Mouse (Mus musculus) stomach, embryonic 16.5 days (tissue): ENCODE data around the gene Itm2c. TPM values are rescaled to one million over a fixed set of nuclear protein-coding genes. Genes with fewer than 3 reads are reported as not detected.

Experiments
- ATAC-seq: fragments of 200-750 bp; cut with Nextera tagmentation; 2 replicates; pipeline ENCODE4 v1.8.0; 2017; ENCODE audit warnings: moderate number of reproducible peaks, moderate TSS enrichment; ENCODE audit not compliant: insufficient read depth, low FRiP score
- H3K27ac ChIP-seq: fragments of 300-500 bp; sonication (generic); 2 replicates; pipeline ENCODE4 v1.5.1; 2014; ENCODE audit warnings: low read length
- H3K27me3 ChIP-seq: fragments of 300-500 bp; sonication (generic); 2 replicates; pipeline ENCODE4 v1.6.1; 2014; ENCODE audit warnings: low read length, control low read depth, mixed read lengths; ENCODE audit not compliant: control insufficient read depth, insufficient read depth
- H3K36me3 ChIP-seq: fragments of 300-500 bp; sonication (generic); 2 replicates; pipeline ENCODE4 v1.6.1; 2014; ENCODE audit warnings: low read length; ENCODE audit not compliant: control insufficient read depth, insufficient read depth
- H3K4me1 ChIP-seq: fragments of 300-500 bp; sonication (generic); 2 replicates; pipeline ENCODE4 v1.6.1; 2014; ENCODE audit warnings: low read length, control low read depth, mixed read lengths; ENCODE audit not compliant: control insufficient read depth, insufficient read depth
- H3K4me2 ChIP-seq: fragments of 300-500 bp; sonication (generic); 2 replicates; pipeline ENCODE4 v1.6.1; 2014; ENCODE audit warnings: low read depth, low read length, mixed read lengths
- H3K4me3 ChIP-seq: fragments of 300-500 bp; sonication (generic); replicated peaks from 2 replicates; pipeline ENCODE4 v1.5.1; 2014; ENCODE audit warnings: mild to moderate bottlenecking, low read length
- H3K9ac ChIP-seq: fragments of 300-500 bp; sonication (generic); 2 replicates; pipeline ENCODE4 v1.6.1; 2014; ENCODE audit warnings: low read length
- H3K9me3 ChIP-seq: fragments of 300-500 bp; sonication (generic); replicated peaks from 2 replicates; pipeline ENCODE4 v1.6.1; 2016; ENCODE audit warnings: low read length, control low read depth; ENCODE audit not compliant: control insufficient read depth
- WGBS: fragments of 180-500 bp; shearing (Covaris S2); extraction: QIAGEN DNeasy Blood & Tissue Kit; methylation state at CpG from one replicate; pipeline ENCODE4 v1.1.7; 2014; 5-methylcytosine and 5-hydroxymethylcytosine counted together
- polyA plus RNA-seq: library from polyadenylated mRNA; unstranded; fragments of >200 nt; fragmentation: Nextera tagmentation; extraction: Ambion mirVana; gene quantifications from 2 replicates; pipeline ENCODE4 v1.2.1, GENCODE M21; 2015

Itm2c gene
- polyA plus RNA-seq, 1 experiment from 2014 or later: 175 TPM

DNA sequence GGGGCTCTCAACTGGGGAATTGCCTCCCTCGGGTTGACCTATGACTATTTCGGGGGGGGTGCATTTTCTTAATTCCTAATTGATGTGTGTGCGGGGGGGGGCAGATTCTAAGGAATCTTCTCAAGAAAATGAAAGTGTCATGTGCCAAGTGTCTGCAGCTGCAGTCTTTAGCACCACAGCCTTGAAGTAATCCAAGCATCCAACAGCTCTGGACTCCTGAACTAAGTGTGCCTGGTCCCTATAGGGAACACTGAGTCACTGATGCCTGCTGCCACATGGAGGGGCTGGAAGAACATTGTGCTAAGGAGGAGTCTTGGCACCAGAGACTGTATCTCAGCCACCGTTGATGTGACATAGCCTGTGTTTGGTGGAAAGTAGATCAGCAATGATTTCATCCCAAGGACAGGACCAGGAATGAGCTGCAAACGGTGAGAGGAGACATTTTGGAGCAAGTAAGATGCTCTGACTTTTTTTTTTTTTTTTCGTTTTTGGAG, 36.8 kb upstream of the Itm2c start:
- Histone ChIP-seq H3K9me3 (no peaks in the 10 kb centered on the region; the same call in 1 of the 2 replicates), H3K9ac (no peak overlapping the region), H3K4me1 (no peaks in the 10 kb centered on the region), H3K4me2 (no peak overlapping the region), H3K4me3 (no peak overlapping the region), H3K27me3 (no peaks in the 10 kb centered on the region), H3K36me3 (peaks cover 6% of the 10 kb centered on the region), H3K27ac (no peak overlapping the region)
- ATAC-seq: no peak
- WGBS: 73% methylated on average over 6 of the region's 6 CpGs

DNA sequence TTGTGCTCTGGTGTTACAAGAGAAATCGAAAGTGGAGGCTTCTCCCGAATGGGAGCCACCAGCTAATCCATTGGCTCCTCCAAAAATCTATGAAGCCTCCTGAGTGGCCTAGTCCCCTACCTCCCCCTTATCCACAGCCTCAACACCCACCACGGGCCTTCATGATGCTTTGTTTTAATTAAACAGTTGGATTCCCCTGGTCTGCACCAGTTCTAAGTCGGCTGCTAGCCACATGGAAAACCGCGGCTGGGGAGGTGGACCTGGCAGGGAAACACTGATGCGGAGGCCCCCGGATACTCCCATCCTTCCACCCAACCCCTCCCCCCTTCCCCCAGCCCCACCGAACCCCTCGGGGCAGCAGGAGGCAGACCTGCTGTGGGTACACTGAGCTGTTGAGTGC, 29.7 kb upstream of the Itm2c start:
- Histone ChIP-seq H3K27ac (no peak overlapping the region), H3K36me3 (no peaks in the 10 kb centered on the region), H3K27me3 (no peaks in the 10 kb centered on the region), H3K9me3 (peaks cover 4% of the 10 kb centered on the region), H3K9ac (no peak overlapping the region), H3K4me1 (no peaks in the 10 kb centered on the region), H3K4me2 (no peak overlapping the region), H3K4me3 (no peak overlapping the region)
- no peak for ATAC-seq
- WGBS: 92% methylated on average over 10 of the region's 10 CpGs

DNA sequence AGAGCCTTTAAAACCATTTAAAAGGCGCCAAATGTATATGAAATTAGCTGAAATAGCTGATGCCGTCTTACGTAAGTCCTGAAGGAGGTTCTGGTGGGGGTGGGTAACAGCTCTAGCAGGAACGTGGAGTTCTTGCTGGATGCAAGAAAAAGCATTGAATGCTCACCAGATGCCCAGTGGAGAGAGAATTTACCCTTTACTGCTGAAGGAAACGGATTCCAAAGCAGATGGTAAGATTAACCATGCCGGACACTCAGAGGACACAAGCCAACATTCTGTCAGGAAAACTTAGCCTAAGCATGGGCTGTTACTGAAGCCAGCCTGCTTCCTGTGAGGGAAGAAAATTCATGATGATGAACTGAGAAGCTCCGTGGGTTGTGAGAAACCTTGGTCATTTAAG, 24.1 kb upstream of the Itm2c start:
- H3K9me3 ChIP-seq: peaks cover 4% of the 10 kb centered on the region; the same call in 1 of the 2 replicates
- no peak overlapping the region for H3K4me2 ChIP-seq
- 66% methylated on average over 7 of the region's 7 CpGs for WGBS
- H3K27me3 ChIP-seq: no peaks in the 10 kb centered on the region
- ATAC-seq: no peak
- H3K36me3 ChIP-seq: no peaks in the 10 kb centered on the region
- H3K27ac ChIP-seq: no peak overlapping the region
- no peaks in the 10 kb centered on the region for H3K4me1 ChIP-seq
- no peak overlapping the region for H3K9ac ChIP-seq
- no peak overlapping the region for H3K4me3 ChIP-seq

- ATAC-seq: no peak
- Histone ChIP-seq H3K9ac (no peak overlapping the region), H3K27me3 (no peaks in the 10 kb centered on the region), H3K4me1 (no peaks in the 10 kb centered on the region), H3K36me3 (no peaks in the 10 kb centered on the region), H3K9me3 (peaks cover 4% of the 10 kb centered on the region; the same call in 1 of the 2 replicates), H3K4me2 (no peak overlapping the region), H3K4me3 (no peak overlapping the region), H3K27ac (no peak overlapping the region)
- 69% methylated on average over 2 of the region's 2 CpGs for WGBS
These were observed 23.5 kb upstream of the Itm2c start for GRCm38 (mm10) chr1:85870546-85870945.

DNA sequence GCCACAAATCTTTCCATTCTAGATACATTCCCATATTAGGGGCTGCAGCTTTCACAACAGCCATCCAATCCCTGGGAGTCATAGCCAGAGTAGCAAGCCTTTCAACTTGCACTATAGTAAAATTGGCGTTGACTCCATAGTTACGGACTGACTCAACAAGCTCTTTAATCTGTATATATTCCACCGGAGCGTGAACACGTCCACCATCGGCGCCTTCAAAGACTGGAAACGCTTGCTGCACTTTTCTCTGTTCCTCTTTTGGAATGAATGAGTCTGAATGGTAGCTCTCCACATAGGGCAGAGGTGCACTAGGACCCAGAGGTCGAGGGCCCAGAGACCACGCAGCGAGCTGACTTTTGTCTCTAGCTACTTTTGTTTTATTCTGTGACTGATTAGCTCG, 12.1 kb upstream of the Itm2c start:
- 91% methylated on average over 12 of the region's 12 CpGs for WGBS
- no peak overlapping the region for H3K27ac ChIP-seq
- ATAC-seq: no peak

GRCm38 (mm10) chr1:85887221-85887620, 6.9 kb upstream of the Itm2c start:
- H3K4me2 ChIP-seq: no peak overlapping the region
- no peaks in the 10 kb centered on the region for H3K4me1 ChIP-seq
- H3K9ac ChIP-seq: no peak overlapping the region
- 79% methylated on average over 7 of the region's 7 CpGs for WGBS
- H3K27me3 ChIP-seq: no peaks in the 10 kb centered on the region
- no peaks in the 10 kb centered on the region for H3K9me3 ChIP-seq
- ATAC-seq: no peak
- H3K27ac ChIP-seq: no peak overlapping the region
- no peak overlapping the region for H3K4me3 ChIP-seq
- H3K36me3 ChIP-seq: no peaks in the 10 kb centered on the region

More for the DNA sequence above, 12.1 kb upstream of the Itm2c start:
- H3K36me3 ChIP-seq: no peaks in the 10 kb centered on the region
- no peak overlapping the region for H3K4me2 ChIP-seq
- no peaks in the 10 kb centered on the region for H3K27me3 ChIP-seq
- H3K9ac ChIP-seq: no peak overlapping the region
- H3K4me1 ChIP-seq: no peaks in the 10 kb centered on the region
- H3K4me3 ChIP-seq: no peak overlapping the region
- H3K9me3 ChIP-seq: 0 out of 2 replicates have a peak, but pooled peaks cover 6% of the 10 kb centered on the region

GRCm38 (mm10) chr1:85894748-85895360, 773 bp downstream of the Itm2c start:
- peak; percentile 30; the same call in 1 of the 2 replicates for ATAC-seq
- WGBS: 1% methylated on average over 30 of the region's 30 CpGs
- Histone ChIP-seq H3K4me2 (peak overlapping the region; percentile 85), H3K27ac (peak overlapping the region; percentile 80), H3K27me3 (no peaks in the 10 kb centered on the region), H3K9ac (peak overlapping the region; percentile 75), H3K36me3 (no peaks in the 10 kb centered on the region), H3K9me3 (no peaks in the 10 kb centered on the region), H3K4me1 (peaks cover 45% of the 10 kb centered on the region), H3K4me3 (peak overlapping the region; percentile 87)

- Histone ChIP-seq H3K36me3 (no peaks in the 10 kb centered on the region), H3K27me3 (no peaks in the 10 kb centered on the region), H3K4me1 (peaks cover 51% of the 10 kb centered on the region), H3K9ac (peak overlapping the region; percentile 75), H3K4me3 (peak overlapping the region; percentile 87), H3K27ac (peak overlapping the region; percentile 80), H3K4me2 (peak overlapping the region; percentile 85), H3K9me3 (no peaks in the 10 kb centered on the region)
- 3% methylated on average over 15 of the region's 15 CpGs for WGBS
- peak; percentile 64; the same call in 1 of the 2 replicates for ATAC-seq
These were observed 1.3 kb downstream of the Itm2c start for GRCm38 (mm10) chr1:85895391-85895837.

- Histone ChIP-seq H3K4me1 (peaks cover 58% of the 10 kb centered on the region), H3K9ac (peak overlapping the region; percentile 75; the same call in 1 of the 2 replicates), H3K27ac (no peak overlapping the region), H3K4me3 (peak overlapping the region; percentile 87; the same call in 1 of the 2 replicates), H3K27me3 (no peaks in the 10 kb centered on the region), H3K36me3 (no peaks in the 10 kb centered on the region), H3K9me3 (no peaks in the 10 kb centered on the region), H3K4me2 (peak overlapping the region; percentile 85)
- 73% methylated on average over 5 of the region's 5 CpGs for WGBS
- no peak for ATAC-seq
These were observed 2.0 kb downstream of the Itm2c start for GRCm38 (mm10) chr1:85896110-85896509.
